Mouse (Mus musculus) CH12.LX (cell line): ENCODE measurements around the gene Ikzf4. TPM values are rescaled to one million over a fixed set of nuclear protein-coding genes. Genes with fewer than 3 reads are reported as not detected.
A peak's percentile ranks its signal among the peaks of the same experiment; 100 is the strongest.

Experiments
- DNase-seq: peaks from one replicate; pipeline ENCODE4 v3.0.0-alpha.2; 2013; ENCODE audit errors: extremely low read depth
- H3K27ac ChIP-seq: 2 replicates; pipeline ENCODE4 v1.5.1; 2012; ENCODE audit warnings: low read depth, mild to moderate bottlenecking, control low read depth, moderate library complexity; ENCODE audit not compliant: insufficient read depth
- H3K27me3 ChIP-seq: replicated peaks from 2 replicates; pipeline ENCODE3; 2012; ENCODE audit warnings: inconsistent platforms
- H3K36me3 ChIP-seq, 2 experiments: replicated peaks in 1 of 2; 2 replicates each; pipeline versions ENCODE3 to v1.6.1; 2012; ENCODE audit warnings: inconsistent platforms in 1 of 2, low read length in 1 of 2, mild to moderate bottlenecking in 1 of 2, mixed read lengths in 1 of 2, moderate library complexity in 1 of 2; ENCODE audit not compliant: control insufficient read depth in 1 of 2, insufficient read depth in 1 of 2
- H3K4me1 ChIP-seq, 2 experiments: 2 replicates each; pipeline ENCODE4 v1.6.1; 2012; ENCODE audit warnings: inconsistent platforms in 1 of 2, moderate library complexity in 1 of 2; ENCODE audit not compliant: insufficient read depth in 2 of 2, control insufficient read depth in 1 of 2
- H3K4me2 ChIP-seq: 2 replicates; pipeline ENCODE4 v1.6.1; 2012; ENCODE audit warnings: low read depth, mild to moderate bottlenecking, control low read depth; ENCODE audit not compliant: poor library complexity, insufficient read depth, severe bottlenecking
- H3K4me3 ChIP-seq, 3 experiments: fragments of 150-350 bp in 1 of 3; sonication (generic) in 1 of 3; replicated peaks in 1 of 3; 2 replicates each; pipeline versions ENCODE3 to v1.5.1; 2011 to 2012; ENCODE audit warnings: low read depth in 2 of 3, low read length in 2 of 3, mild to moderate bottlenecking in 2 of 3, moderate library complexity in 2 of 3, control low read depth in 1 of 3, improper control_type of control experiment in 1 of 3, inconsistent platforms in 1 of 3, mixed read lengths in 1 of 3; ENCODE audit not compliant: poor library complexity in 1 of 3
- H3K79me2 ChIP-seq: replicated peaks from 2 replicates; pipeline ENCODE4 v1.6.1; 2012; ENCODE audit warnings: mild to moderate bottlenecking, moderate library complexity; ENCODE audit not compliant: control insufficient read depth, poor library complexity, insufficient read depth, severe bottlenecking; ENCODE audit errors: extremely low read depth
- H3K9ac ChIP-seq: 2 replicates; pipeline ENCODE4 v1.6.1; 2012; ENCODE audit warnings: low read depth, mild to moderate bottlenecking, control low read depth, moderate library complexity; ENCODE audit not compliant: insufficient read depth
- H3K9me3 ChIP-seq: replicated peaks from 2 replicates; pipeline ENCODE3; 2012; ENCODE audit warnings: low read length, inconsistent platforms, mixed read lengths
- BHLHE40 ChIP-seq: IDR thresholded peaks from 2 replicates; pipeline ENCODE4 v1.6.1; 2011; ENCODE audit warnings: mild to moderate bottlenecking, low read depth, low read length, improper control_type of control experiment
- CTCF ChIP-seq, 2 experiments: IDR thresholded peaks in 1 of 2; conservative IDR thresholded peaks in 1 of 2; 2 replicates each; pipeline ENCODE4 v1.5.1; 2011 to 2012; ENCODE audit warnings: low read depth in 2 of 2, low read length in 2 of 2, improper control_type of control experiment in 1 of 2, inconsistent platforms in 1 of 2, mild to moderate bottlenecking in 1 of 2, moderate library complexity in 1 of 2
- ELF1 ChIP-seq: IDR thresholded peaks from 2 replicates; pipeline ENCODE4 v1.6.1; 2014; ENCODE audit warnings: low read depth, mild to moderate bottlenecking, inconsistent platforms, low read length, improper control_type of control experiment
- EP300 ChIP-seq: IDR thresholded peaks from 2 replicates; pipeline ENCODE4 v1.6.1; 2011; ENCODE audit warnings: low read length, improper control_type of control experiment
- GABPA ChIP-seq: IDR thresholded peaks from 2 replicates; pipeline ENCODE4 v1.6.1; 2012; ENCODE audit warnings: low read depth, low read length, improper control_type of control experiment, inconsistent platforms; ENCODE audit not compliant: insufficient replicate concordance
- HCFC1 ChIP-seq: IDR thresholded peaks from 2 replicates; pipeline ENCODE4 v1.6.1; 2012; ENCODE audit warnings: low read depth, mild to moderate bottlenecking, inconsistent platforms, low read length, improper control_type of control experiment
- IRF4 ChIP-seq: IDR thresholded peaks from 2 replicates; pipeline ENCODE4 v1.6.1; 2014; ENCODE audit warnings: low read depth, mild to moderate bottlenecking, inconsistent platforms, low read length, improper control_type of control experiment
- JUND ChIP-seq: conservative IDR thresholded peaks from 2 replicates; pipeline ENCODE4 v1.6.1; 2011; ENCODE audit warnings: low read depth, low read length, improper control_type of control experiment
- KAT2A ChIP-seq: IDR thresholded peaks from 2 replicates; pipeline ENCODE4 v1.6.1; 2012; ENCODE audit warnings: low read length, improper control_type of control experiment, inconsistent platforms; ENCODE audit not compliant: insufficient replicate concordance
- MAX ChIP-seq: IDR thresholded peaks from 2 replicates; pipeline ENCODE4 v1.6.1; 2011; ENCODE audit warnings: low read length, improper control_type of control experiment
- MAZ ChIP-seq: IDR thresholded peaks from 2 replicates; pipeline ENCODE4 v1.6.1; 2012; ENCODE audit warnings: low read depth, mild to moderate bottlenecking, inconsistent platforms, low read length, improper control_type of control experiment, moderate library complexity
- MXI1 ChIP-seq: IDR thresholded peaks from 2 replicates; pipeline ENCODE4 v1.6.1; 2011; ENCODE audit warnings: mild to moderate bottlenecking, low read depth, low read length, improper control_type of control experiment
- MYC ChIP-seq: IDR thresholded peaks from 2 replicates; pipeline ENCODE4 v1.6.1; 2011; ENCODE audit warnings: low read depth, mild to moderate bottlenecking, improper control_type of control experiment, low read length
- NELFE ChIP-seq: IDR thresholded peaks from 2 replicates; pipeline ENCODE4 v1.6.1; 2011; ENCODE audit warnings: low read depth, low read length, improper control_type of control experiment
- PAX5 ChIP-seq: IDR thresholded peaks from 2 replicates; pipeline ENCODE4 v1.6.1; 2012; ENCODE audit warnings: low read length, inconsistent platforms, mixed read lengths
- POLR2AphosphoS2 ChIP-seq: IDR thresholded peaks from 2 replicates; pipeline ENCODE4 v1.6.1; 2011; ENCODE audit warnings: low read depth, low read length, improper control_type of control experiment
- RAD21 ChIP-seq: IDR thresholded peaks from 2 replicates; pipeline ENCODE4 v1.6.1; 2011; ENCODE audit warnings: low read depth, mild to moderate bottlenecking, low read length, improper control_type of control experiment, moderate library complexity
- SIN3A ChIP-seq: IDR thresholded peaks from 2 replicates; pipeline ENCODE4 v1.6.1; 2012; ENCODE audit warnings: low read length, improper control_type of control experiment, inconsistent platforms
- SMC3 ChIP-seq: IDR thresholded peaks from 2 replicates; pipeline ENCODE4 v1.6.1; 2011; ENCODE audit warnings: low read depth, low read length, improper control_type of control experiment
- TBP ChIP-seq: conservative IDR thresholded peaks from 2 replicates; pipeline ENCODE4 v1.6.1; 2011; ENCODE audit warnings: low read depth, low read length, improper control_type of control experiment
- USF1 ChIP-seq: IDR thresholded peaks from 2 replicates; pipeline ENCODE4 v1.6.1; 2014; ENCODE audit warnings: low read depth, mild to moderate bottlenecking, inconsistent platforms, low read length, improper control_type of control experiment
- USF2 ChIP-seq: conservative IDR thresholded peaks from 2 replicates; pipeline ENCODE4 v1.6.1; 2011; ENCODE audit warnings: low read depth, low read length, improper control_type of control experiment
- ZKSCAN1 ChIP-seq: IDR thresholded peaks from 2 replicates; pipeline ENCODE4 v1.6.1; 2012; ENCODE audit warnings: low read depth, inconsistent platforms, low read length, improper control_type of control experiment, borderline replicate concordance
- ZMIZ1 ChIP-seq: IDR thresholded peaks from 2 replicates; pipeline ENCODE4 v1.6.1; 2012; ENCODE audit warnings: low read depth, mild to moderate bottlenecking, inconsistent platforms, low read length, improper control_type of control experiment
- ZNF384 ChIP-seq: IDR thresholded peaks from 2 replicates; pipeline ENCODE4 v1.6.1; 2012; ENCODE audit warnings: low read depth, low read length, improper control_type of control experiment, inconsistent platforms
- dilution Hi-C: fragments of 300-500 bp; cut with MboI; formaldehyde crosslinking; loops from 2 replicates; pipeline ENCODE4 v1.14.3; 2020; ENCODE audit warnings: low sequenced_read_pairs; ENCODE audit not compliant: extremely low pct_unique_long_range_greater_than_20kb, extremely low pct_ligation_motif_present
- in situ Hi-C: fragments of 300-500 bp; cut with MboI; formaldehyde crosslinking; loops from 3 replicates; pipeline ENCODE4 v1.14.3; 2019; ENCODE audit warnings: low sequenced_read_pairs, low pct_ligation_motif_present, low pct_unique_long_range_greater_than_20kb, mixed read lengths
- polyA plus RNA-seq: library from polyadenylated mRNA; unstranded; fragments of >175 nt; gene quantifications from 2 replicates; pipeline ENCODE4 v1.2.1, GENCODE M21; 2012; ENCODE audit warnings: low read depth; ENCODE audit not compliant: insufficient read length
- total RNA-seq, 2 experiments: library from RNA; depleted of rRNA; stranded (reverse); fragments of 300-350 nt in 1 of 2; fragments of >200 nt in 1 of 2; gene quantifications; 2 replicates each; pipeline ENCODE4 v1.2.3; 2012 to 2014

Gene Ikzf4
- total and polyA plus RNA-seq, 3 experiments, result 0.08 to 1.5 (median 0.09) TPM

DNA sequence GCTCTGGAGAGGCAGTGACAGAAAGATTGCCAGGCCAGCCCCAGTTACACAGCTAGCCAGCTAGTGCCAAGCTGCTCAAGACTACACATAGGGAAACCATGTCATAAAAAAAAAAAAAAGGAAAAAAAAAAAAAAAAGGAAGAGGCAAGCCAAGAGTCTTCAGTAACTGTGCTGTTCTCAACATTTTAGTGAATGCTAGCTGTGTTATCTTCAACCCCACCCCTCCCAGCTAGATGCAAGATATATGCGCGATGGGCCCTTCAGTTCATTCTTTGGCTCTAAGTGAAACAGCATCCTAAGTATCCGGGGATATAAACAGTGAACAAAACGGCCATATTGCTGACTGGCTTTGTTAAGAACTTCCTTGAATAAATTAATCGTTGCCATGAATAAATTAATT, 53.0 kb downstream of the Ikzf4 start:
- dilution Hi-C loops, result no loop called here
- H3K9ac ChIP-seq, result no peak overlapping the region
- no peak overlapping the region for H3K4me2 ChIP-seq
- TF ChIP-seq IRF4 (no peak), SMC3 (no peak), CTCF (conservative IDR thresholded peaks at IDR 0.05 in 1 of 2, IDR thresholded peaks at IDR 0.05 in 1 of 2; ENCODE audit: low read depth in 2 of 2, low read length in 2 of 2) (no peak), ZNF384 (no peak), USF2 (no peak), ZKSCAN1 (no peak), PAX5 (no peak), ELF1 (no peak)
- no peaks in the 10 kb centered on the region for H3K36me3 ChIP-seq
- in situ Hi-C loops, result no loop called here
- H3K27me3 ChIP-seq, result peaks cover 57% of the 10 kb centered on the region
- H3K9me3 ChIP-seq, result no peaks in the 10 kb centered on the region
- H3K27ac ChIP-seq, result no peak overlapping the region
- no peak for DNase-seq
- no peaks in the 10 kb centered on the region for H3K79me2 ChIP-seq
- peaks cover 0 to 9% of the 10 kb centered on the region in 2 experiments; a peak in 2 of 4 replicates for H3K4me1 ChIP-seq
- no peak overlapping the region for H3K4me3 ChIP-seq

DNA sequence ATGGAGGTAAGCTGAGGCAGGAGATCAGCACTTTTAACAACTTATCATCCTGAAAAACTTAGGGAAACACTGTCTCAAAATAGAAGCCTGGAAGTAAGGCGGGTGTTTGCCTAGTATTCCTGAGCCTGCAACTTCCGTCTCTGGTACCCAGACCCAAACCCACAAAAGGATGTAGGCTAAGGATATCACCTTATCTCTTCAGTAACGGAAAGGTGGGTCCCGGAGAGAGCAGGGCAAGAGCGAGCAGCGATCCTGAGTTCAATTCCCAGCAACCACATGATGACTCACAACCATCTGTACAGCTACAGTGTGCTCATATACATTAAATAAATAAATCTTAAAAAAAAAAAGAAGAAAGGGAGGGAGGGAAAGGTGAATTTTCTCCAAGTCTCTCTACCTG, 54.4 kb downstream of the Ikzf4 start:
- Histone ChIP-seq H3K27me3 (peaks cover 69% of the 10 kb centered on the region), H3K4me1 (peaks cover 0 to 19% of the 10 kb centered on the region in 2 experiments; a peak in 2 of 4 replicates), H3K9ac (no peak overlapping the region), H3K4me2 (no peak overlapping the region), H3K79me2 (no peaks in the 10 kb centered on the region), H3K4me3 (no peak overlapping the region), H3K9me3 (no peaks in the 10 kb centered on the region), H3K36me3 (no peaks in the 10 kb centered on the region), H3K27ac (no peak overlapping the region)
- DNase-seq, result no peak
- TF ChIP-seq GABPA (no peak), MAZ (no peak), USF1 (no peak), SIN3A (no peak), ELF1 (no peak), JUND (no peak), POLR2AphosphoS2 (no peak), MYC (no peak)
- dilution Hi-C loops (no loop called here), in situ Hi-C loops (no loop called here)

DNA sequence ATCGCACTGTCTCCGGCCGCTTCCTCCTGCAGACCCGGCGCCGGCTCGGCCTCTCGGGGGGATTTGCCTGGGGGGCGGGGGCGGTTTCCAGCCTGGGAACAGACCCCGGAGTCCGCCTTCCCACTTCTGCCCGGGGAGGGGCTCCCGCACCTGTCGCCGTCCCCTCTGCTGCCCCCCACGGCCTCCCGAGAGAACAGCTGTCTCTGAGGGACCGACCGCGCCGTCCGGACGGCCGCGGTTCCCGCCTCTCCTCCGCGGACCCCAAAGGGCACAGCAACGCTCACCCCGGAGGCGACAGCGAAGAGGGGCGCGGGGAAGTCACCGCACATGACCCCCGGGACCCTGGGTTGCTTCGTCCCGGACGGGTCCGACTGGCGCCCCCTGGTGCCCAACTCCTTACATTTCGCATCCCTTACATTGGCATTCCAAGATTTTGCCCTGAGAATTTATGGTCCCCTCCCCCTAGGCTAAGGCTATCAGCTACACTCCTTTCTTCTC, 55.5 kb downstream of the Ikzf4 start:
- dilution Hi-C loops, result no loop called here
- in situ Hi-C loops, result no loop called here
- H3K4me2 ChIP-seq, result peak overlapping the region; percentile 95
- no peak overlapping the region for H3K27ac ChIP-seq
- no peaks in the 10 kb centered on the region for H3K79me2 ChIP-seq
- H3K36me3 ChIP-seq, result no peaks in the 10 kb centered on the region
- no peaks in the 10 kb centered on the region for H3K9me3 ChIP-seq
- H3K9ac ChIP-seq, result peak overlapping the region; percentile 54
- peaks cover 72% of the 10 kb centered on the region for H3K27me3 ChIP-seq
- H3K4me1 ChIP-seq, result peaks cover 0 to 19% of the 10 kb centered on the region in 2 experiments; a peak in 2 of 4 replicates
- H3K4me3 ChIP-seq, result peak overlapping the region; percentile 63 to 80 (median 65)
- DNase-seq, result no peak
- no peak for TF ChIP-seq GABPA
- TF ChIP-seq RAD21, result no peak; the same call in none of the 2 replicates
- no peak for TF ChIP-seq MXI1
- TF ChIP-seq CTCF (conservative IDR thresholded peaks at IDR 0.05 in 1 of 2, IDR thresholded peaks at IDR 0.05 in 1 of 2; ENCODE audit: low read depth in 2 of 2, low read length in 2 of 2), result peak; percentile 63 to 81
- TF ChIP-seq KAT2A, result no peak
- no peak for TF ChIP-seq ZKSCAN1
- TF ChIP-seq NELFE, result peak; percentile 27; the same call in 1 of the 2 replicates
- TF ChIP-seq MAX, result no peak
- no peak for TF ChIP-seq TBP
- no peak for TF ChIP-seq JUND
- peak; percentile 40 for TF ChIP-seq SMC3
- no peak for TF ChIP-seq EP300
- TF ChIP-seq BHLHE40, result peak; percentile 34; the same call in 1 of the 2 replicates
- no peak for TF ChIP-seq PAX5
- TF ChIP-seq ZMIZ1, result no peak
- no peak for TF ChIP-seq ELF1
- TF ChIP-seq HCFC1, result 0 out of 2 replicates have a peak, but pooled peaks have one; percentile 21
- TF ChIP-seq IRF4, result peak; percentile 46; the same call in 1 of the 2 replicates
- TF ChIP-seq POLR2AphosphoS2, result no peak
